Mouse (Mus musculus) ovary, postnatal 14 days (tissue): ENCODE data around the gene Emid1.

Experiments
- DNase-seq: peaks from one replicate; pipeline ENCODE4 v3.0.0; 2022; ENCODE audit warnings: low spot score

Emid1 gene

GRCm38 (mm10) chr11:5160722-5161485 lies 8.8 kb upstream of the Emid1 start:
- no peak for DNase-seq

- DNase-seq = no peak
Measured at GRCm38 (mm10) chr11:5158056-5158455, 6.0 kb upstream of the Emid1 start.

- DNase-seq = no peak
Measured at GRCm38 (mm10) chr11:5154961-5155805, 3.1 kb upstream of the Emid1 start.

GRCm38 (mm10) chr11:5151247-5151630 lies 818 bp downstream of the Emid1 start:
- no peak for DNase-seq

- DNase-seq = no peak
Measured at GRCm38 (mm10) chr11:5150416-5151246, 1.4 kb downstream of the Emid1 start.

- DNase-seq = no peak
Measured at GRCm38 (mm10) chr11:5149955-5150354, 2.1 kb downstream of the Emid1 start.

GRCm38 (mm10) chr11:5149249-5149648 lies 2.8 kb downstream of the Emid1 start:
- DNase-seq = no peak

GRCm38 (mm10) chr11:5145600-5145999 lies 6.5 kb downstream of the Emid1 start:
- DNase-seq = no peak

- DNase-seq = no peak
Measured at GRCm38 (mm10) chr11:5141965-5142364, 10.1 kb downstream of the Emid1 start.

GRCm38 (mm10) chr11:5141252-5141651 lies 10.8 kb downstream of the Emid1 start:
- no peak for DNase-seq

- peak; percentile 67 for DNase-seq
Measured at GRCm38 (mm10) chr11:5140619-5141018, 11.4 kb downstream of the Emid1 start.

GRCm38 (mm10) chr11:5139372-5139771 lies 12.7 kb downstream of the Emid1 start:
- DNase-seq = no peak

- no peak for DNase-seq
Measured at GRCm38 (mm10) chr11:5138642-5139041, 13.4 kb downstream of the Emid1 start.

- no peak for DNase-seq
Measured at GRCm38 (mm10) chr11:5135914-5136313, 16.1 kb downstream of the Emid1 start.

GRCm38 (mm10) chr11:5132751-5133150 lies 19.3 kb downstream of the Emid1 start:
- no peak for DNase-seq

- no peak for DNase-seq
Measured at GRCm38 (mm10) chr11:5130111-5130665, 21.9 kb downstream of the Emid1 start.

- no peak for DNase-seq
Measured at GRCm38 (mm10) chr11:5129035-5129480, 23.0 kb downstream of the Emid1 start.

- no peak for DNase-seq
Measured at GRCm38 (mm10) chr11:5125713-5126112, 26.3 kb downstream of the Emid1 start.

- DNase-seq = peak; percentile 86
Measured at GRCm38 (mm10) chr11:5114931-5115581, 37.0 kb downstream of the Emid1 start.

- no peak for DNase-seq
Measured at GRCm38 (mm10) chr11:5113645-5114044, 38.4 kb downstream of the Emid1 start.

GRCm38 (mm10) chr11:5109441-5109840 lies 42.6 kb downstream of the Emid1 start:
- DNase-seq = no peak
